Mouse (Mus musculus) lung, adult 2 months (tissue): Measurements from ENCODE around the gene Irak3.

ENCODE experiments used
- CTCF ChIP-seq: fragments of 200-500 bp; IDR thresholded peaks from 2 replicates; pipeline ENCODE4 v1.5.1; 2011; ENCODE audit warnings: mild to moderate bottlenecking, low read length, control low read depth; ENCODE audit not compliant: insufficient read depth
- POLR2A ChIP-seq: fragments of 200-500 bp; IDR thresholded peaks from 2 replicates; pipeline ENCODE4 v1.6.1; 2011; ENCODE audit warnings: low read depth, mild to moderate bottlenecking, control low read depth, low read length, borderline replicate concordance; ENCODE audit errors: extremely low read depth

DNA sequence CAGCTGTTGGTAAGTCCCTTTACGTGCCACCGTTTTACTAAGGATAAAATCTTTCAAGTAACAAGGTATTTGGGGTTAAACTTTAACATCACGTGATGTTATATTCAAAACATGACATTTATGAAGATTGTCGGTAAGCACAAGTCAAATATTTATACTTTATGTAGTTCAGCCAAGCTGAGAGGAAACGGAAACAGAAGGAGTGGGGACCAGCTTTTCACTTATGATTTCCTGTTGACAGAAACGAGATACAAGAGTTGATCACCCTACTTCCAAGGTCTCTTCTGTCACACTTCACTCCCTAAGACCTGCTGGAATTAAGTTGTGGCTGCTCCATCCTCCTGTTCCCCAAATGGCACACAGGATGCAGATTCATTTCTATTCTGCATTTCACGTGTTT lies 18.8 kb upstream of the Irak3 start:
- TF ChIP-seq CTCF (no peak), POLR2A (no peak)
